Mouse (Mus musculus) kidney, embryonic 14.5 days (tissue): ENCODE measurements around the gene Bach2. TPM values are rescaled to one million over a fixed set of nuclear protein-coding genes. Genes with fewer than 3 reads are reported as not detected.

ENCODE experiments used
- ATAC-seq: fragments of 200-750 bp; cut with Nextera tagmentation; 2 replicates; pipeline ENCODE4 v1.8.0; 2017; ENCODE audit warnings: moderate number of reproducible peaks, mild to moderate bottlenecking, moderate TSS enrichment, moderate library complexity; ENCODE audit not compliant: low FRiP score, low TSS enrichment
- H3K27ac ChIP-seq: fragments of 300-500 bp; sonication (generic); 2 replicates; pipeline ENCODE4 v1.5.1; 2014; ENCODE audit warnings: low read depth, mild to moderate bottlenecking, low read length, moderate library complexity, mixed read lengths
- H3K27me3 ChIP-seq: fragments of 300-500 bp; sonication (generic); 2 replicates; pipeline ENCODE4 v1.6.1; 2014; ENCODE audit warnings: mild to moderate bottlenecking, low read length; ENCODE audit not compliant: control insufficient read depth, insufficient read depth
- H3K36me3 ChIP-seq: fragments of 300-500 bp; sonication (generic); 2 replicates; pipeline ENCODE4 v1.6.1; 2014; ENCODE audit warnings: low read length, mixed read lengths; ENCODE audit not compliant: control insufficient read depth, insufficient read depth
- H3K4me1 ChIP-seq: fragments of 300-500 bp; sonication (generic); 2 replicates; pipeline ENCODE4 v1.6.1; 2014; ENCODE audit warnings: low read length, mixed read lengths; ENCODE audit not compliant: control insufficient read depth, insufficient read depth
- H3K4me2 ChIP-seq: fragments of 300-500 bp; sonication (generic); replicated peaks from 2 replicates; pipeline ENCODE4 v1.6.1; 2014; ENCODE audit warnings: low read depth, mild to moderate bottlenecking, low read length
- H3K4me3 ChIP-seq: fragments of 300-500 bp; sonication (generic); 2 replicates; pipeline ENCODE4 v1.5.1; 2014; ENCODE audit warnings: mild to moderate bottlenecking, low read length
- H3K9ac ChIP-seq: fragments of 300-500 bp; sonication (generic); 2 replicates; pipeline ENCODE4 v1.6.1; 2014; ENCODE audit warnings: low read depth, mild to moderate bottlenecking, low read length, moderate library complexity
- H3K9me3 ChIP-seq: fragments of 300-500 bp; sonication (generic); 2 replicates; pipeline ENCODE4 v1.6.1; 2016; ENCODE audit warnings: low read length; ENCODE audit not compliant: control insufficient read depth
- WGBS: fragments of 180-500 bp; shearing (Covaris S2); extraction: QIAGEN DNeasy Blood & Tissue Kit; methylation state at CpG from one replicate; pipeline ENCODE4 v1.1.7; 2014; 5-methylcytosine and 5-hydroxymethylcytosine counted together
- polyA plus RNA-seq: library from polyadenylated mRNA; unstranded; fragments of >200 nt; fragmentation: Nextera tagmentation; extraction: Ambion mirVana; gene quantifications from 2 replicates; pipeline ENCODE4 v1.2.1, GENCODE M21; 2014

Bach2 gene
- polyA plus RNA-seq, 1 experiment from 2014 or later = 13.3 TPM

DNA sequence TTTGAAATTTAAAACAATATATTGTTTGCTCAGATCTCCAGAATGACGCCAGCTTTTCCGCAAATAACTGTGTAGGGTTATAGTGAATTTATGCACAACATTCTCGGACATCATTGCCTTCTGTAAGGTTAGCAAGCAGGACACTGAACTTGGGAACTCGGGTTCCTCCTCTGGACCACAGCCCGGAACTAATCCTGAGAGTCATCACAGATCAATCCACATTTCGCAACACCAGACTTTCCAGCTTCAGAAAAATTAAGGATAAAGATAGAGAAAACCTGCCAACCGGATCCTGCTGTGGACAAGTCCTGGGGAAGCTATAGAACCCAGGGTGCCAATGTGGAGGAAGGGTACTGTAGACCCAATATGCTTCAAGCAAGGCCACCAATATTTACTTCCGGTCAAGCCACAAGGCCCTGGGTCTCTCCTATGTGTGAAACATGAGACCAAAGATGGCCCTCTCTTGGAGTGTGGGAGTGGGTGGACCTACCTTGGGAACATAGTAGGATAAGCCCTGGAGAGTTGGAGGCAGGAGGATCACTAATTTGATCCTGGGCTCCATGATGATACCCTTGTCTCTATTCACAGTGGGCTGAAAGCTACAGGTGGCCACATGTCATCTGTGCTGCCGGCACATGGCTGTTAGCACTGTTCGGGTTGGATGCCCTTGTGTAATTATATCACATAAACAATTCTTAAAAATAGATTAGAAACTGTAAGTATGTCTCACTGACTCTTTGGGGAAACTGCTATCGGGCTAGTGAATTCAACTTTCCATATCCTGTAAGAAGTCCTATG lies 7.1 kb upstream of the Bach2 start:
- Histone ChIP-seq H3K9me3 (no peaks in the 10 kb centered on the region), H3K9ac (no peak overlapping the region), H3K27ac (no peak overlapping the region), H3K36me3 (no peaks in the 10 kb centered on the region), H3K4me1 (peaks cover 11% of the 10 kb centered on the region; the same call in 1 of the 2 replicates), H3K4me3 (no peak overlapping the region), H3K27me3 (0 out of 2 replicates have a peak, but pooled peaks cover 4% of the 10 kb centered on the region), H3K4me2 (no peak overlapping the region)
- no peak for ATAC-seq
- WGBS = 84% methylated on average over 11 of the region's 11 CpGs

DNA sequence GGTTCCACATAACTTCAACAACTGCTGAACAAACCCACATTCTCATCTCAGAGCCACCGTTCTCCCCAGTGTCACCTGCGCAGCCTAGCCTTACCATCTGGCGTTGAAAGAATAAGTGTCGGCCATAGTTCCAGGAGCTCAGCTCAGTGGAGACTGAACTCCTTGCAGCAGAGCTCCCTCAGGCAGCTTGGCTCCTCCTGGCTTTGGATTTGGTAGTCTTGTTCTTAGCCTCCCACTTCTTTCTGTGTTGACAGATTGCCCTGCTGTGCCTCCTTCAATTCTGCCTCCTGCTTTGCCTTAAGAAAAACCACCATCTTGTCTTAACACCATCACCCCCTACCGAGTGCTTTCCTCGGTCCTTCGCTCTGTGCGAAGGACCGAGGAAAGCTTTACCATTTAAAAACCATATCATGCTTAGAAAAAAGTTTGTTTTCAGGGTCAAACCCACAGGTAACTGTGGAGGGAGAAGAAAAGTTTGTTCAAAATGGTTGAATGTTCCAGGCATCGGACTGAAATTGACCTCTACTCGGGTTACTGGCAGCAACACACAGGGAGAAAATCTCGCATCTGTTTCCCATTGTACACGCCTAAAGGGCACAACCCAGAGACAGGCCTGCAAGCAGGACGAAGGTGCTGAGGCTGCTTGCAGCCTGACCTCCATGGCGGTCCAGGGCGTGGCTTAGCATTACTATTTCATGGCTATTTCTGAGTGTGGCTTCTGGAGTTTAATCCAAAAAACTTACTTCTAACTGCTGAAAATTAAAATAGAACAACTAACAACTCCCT lies 2.5 kb upstream of the Bach2 start:
- Histone ChIP-seq H3K4me2 (no peak overlapping the region), H3K27ac (no peak overlapping the region), H3K36me3 (no peaks in the 10 kb centered on the region), H3K4me3 (no peak overlapping the region), H3K9me3 (no peaks in the 10 kb centered on the region), H3K4me1 (peaks cover 14% of the 10 kb centered on the region; the same call in 1 of the 2 replicates), H3K9ac (no peak overlapping the region), H3K27me3 (0 out of 2 replicates have a peak, but pooled peaks cover 4% of the 10 kb centered on the region)
- 70% methylated on average over 16 of the region's 16 CpGs for WGBS
- ATAC-seq = no peak

- Histone ChIP-seq H3K9me3 (no peaks in the 10 kb centered on the region), H3K4me3 (peak overlapping the region; percentile 87), H3K27ac (peak overlapping the region; percentile 94), H3K4me2 (peak overlapping the region; percentile 95), H3K4me1 (peaks cover 18% of the 10 kb centered on the region; the same call in 1 of the 2 replicates), H3K9ac (peak overlapping the region; percentile 89), H3K27me3 (0 out of 2 replicates have a peak, but pooled peaks cover 4% of the 10 kb centered on the region), H3K36me3 (no peaks in the 10 kb centered on the region)
- peak; percentile 83 for ATAC-seq
- WGBS = under 1% methylated on average over 59 of the region's 100 CpGs
These were observed 531 bp downstream of the Bach2 start for GRCm38 (mm10) chr4:32238921-32239748.

DNA sequence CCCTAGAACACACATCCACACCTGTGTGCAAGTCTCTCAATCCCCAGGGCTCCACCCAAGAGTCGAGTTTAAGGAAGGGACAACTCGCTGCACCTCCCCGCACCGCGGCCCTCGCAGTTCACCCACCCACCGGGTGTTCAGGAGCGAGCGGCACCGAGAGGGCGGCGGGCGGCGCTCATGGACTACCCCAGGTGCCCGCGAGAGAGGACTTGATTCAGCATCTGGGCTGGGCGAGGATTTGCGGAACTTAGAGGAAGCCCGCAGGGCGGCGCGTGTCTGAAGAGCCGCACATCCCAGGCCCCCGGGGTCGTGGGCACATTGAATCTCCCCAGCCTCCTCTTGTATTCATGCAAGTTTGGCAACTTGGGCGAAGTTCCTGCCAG lies 1.1 kb downstream of the Bach2 start:
- peak overlapping the region; percentile 89 for H3K9ac ChIP-seq
- peak overlapping the region; percentile 94 for H3K27ac ChIP-seq
- H3K4me2 ChIP-seq = peak overlapping the region; percentile 95
- no peaks in the 10 kb centered on the region for H3K36me3 ChIP-seq
- peak; percentile 48 for ATAC-seq
- under 1% methylated on average over 26 of the region's 26 CpGs for WGBS
- peak overlapping the region; percentile 87 for H3K4me3 ChIP-seq
- peaks cover 18% of the 10 kb centered on the region; the same call in 1 of the 2 replicates for H3K4me1 ChIP-seq
- 0 out of 2 replicates have a peak, but pooled peaks cover 4% of the 10 kb centered on the region for H3K27me3 ChIP-seq
- H3K9me3 ChIP-seq = no peaks in the 10 kb centered on the region

DNA sequence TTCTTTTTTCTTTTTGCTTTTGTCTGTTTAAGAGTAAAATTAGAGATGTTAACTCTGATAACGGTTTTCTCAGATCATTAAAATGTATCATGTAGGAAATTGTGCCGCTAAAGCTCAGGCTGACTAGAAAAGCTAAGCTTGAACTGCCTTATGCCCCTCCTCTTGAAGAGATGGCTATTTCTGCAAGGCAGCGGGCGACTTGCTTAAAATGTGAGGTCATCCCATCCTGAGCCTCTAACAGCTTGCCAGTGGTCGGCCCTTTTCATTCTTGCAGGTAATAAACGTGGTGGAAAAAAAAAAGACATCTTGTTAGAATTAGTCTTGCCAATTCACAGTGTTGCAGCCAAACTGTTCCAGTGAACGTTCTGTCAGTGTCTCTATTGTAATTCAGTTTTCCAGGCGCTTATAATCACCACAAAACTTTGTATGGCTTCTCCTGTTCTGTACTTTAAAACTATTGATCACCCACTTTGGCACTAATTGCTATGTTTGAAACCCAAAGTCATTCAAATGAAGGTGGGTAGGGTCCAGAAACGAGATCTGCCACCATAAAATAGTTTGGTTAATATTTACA lies 1.9 kb downstream of the Bach2 start:
- Histone ChIP-seq H3K4me1 (peaks cover 18% of the 10 kb centered on the region; the same call in 1 of the 2 replicates), H3K9ac (peak overlapping the region; percentile 89; the same call in 1 of the 2 replicates), H3K27ac (no peak overlapping the region)

GRCm38 (mm10) chr4:32241351-32241980 lies 2.9 kb downstream of the Bach2 start:
- Histone ChIP-seq H3K36me3 (no peaks in the 10 kb centered on the region), H3K4me2 (no peak overlapping the region), H3K9me3 (no peaks in the 10 kb centered on the region), H3K4me1 (peaks cover 18% of the 10 kb centered on the region; the same call in 1 of the 2 replicates), H3K27me3 (no peaks in the 10 kb centered on the region), H3K27ac (no peak overlapping the region), H3K4me3 (no peak overlapping the region), H3K9ac (no peak overlapping the region)
- 26% methylated on average over 6 of the region's 6 CpGs for WGBS
- ATAC-seq = no peak

More for the DNA sequence above, 1.9 kb downstream of the Bach2 start:
- no peaks in the 10 kb centered on the region for H3K36me3 ChIP-seq
- no peaks in the 10 kb centered on the region for H3K9me3 ChIP-seq
- H3K4me2 ChIP-seq = peak overlapping the region; percentile 95
- H3K4me3 ChIP-seq = peak overlapping the region; percentile 87
- H3K27me3 ChIP-seq = no peaks in the 10 kb centered on the region
- no peak for ATAC-seq
- WGBS = 15% methylated on average over 9 of the region's 9 CpGs

GRCm38 (mm10) chr4:32242122-32242615 lies 3.6 kb downstream of the Bach2 start:
- Histone ChIP-seq H3K4me2 (no peak overlapping the region), H3K9ac (no peak overlapping the region), H3K4me3 (no peak overlapping the region), H3K27ac (no peak overlapping the region), H3K27me3 (no peaks in the 10 kb centered on the region), H3K4me1 (peaks cover 18% of the 10 kb centered on the region; the same call in 1 of the 2 replicates), H3K36me3 (no peaks in the 10 kb centered on the region), H3K9me3 (no peaks in the 10 kb centered on the region)
- no peak for ATAC-seq
- WGBS = 71% methylated on average over 6 of the region's 6 CpGs

DNA sequence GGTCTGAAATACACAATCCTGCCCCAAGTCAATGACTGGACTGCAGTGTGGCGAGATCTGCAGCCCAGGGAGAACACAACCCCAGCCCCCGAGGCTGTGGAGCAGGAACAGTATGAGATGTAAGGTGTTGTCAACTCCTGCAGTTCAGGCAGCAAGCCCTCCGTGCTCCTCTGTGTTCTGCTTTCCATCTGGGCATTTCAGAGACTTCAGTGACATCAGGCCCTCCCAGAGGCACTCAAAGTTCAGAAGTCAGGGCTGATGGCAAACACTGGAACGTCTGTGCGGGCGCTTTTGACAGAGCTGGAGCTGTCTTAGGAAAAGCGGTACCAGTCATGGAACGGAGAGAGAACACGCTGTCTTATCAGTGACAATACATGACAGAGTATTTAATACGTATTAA lies 4.9 kb downstream of the Bach2 start:
- ATAC-seq = no peak
- H3K27ac ChIP-seq = no peak overlapping the region
- H3K4me3 ChIP-seq = no peak overlapping the region
- WGBS = 61% methylated on average over 10 of the region's 10 CpGs
- H3K27me3 ChIP-seq = no peaks in the 10 kb centered on the region
- no peaks in the 10 kb centered on the region for H3K36me3 ChIP-seq
- H3K9ac ChIP-seq = no peak overlapping the region
- H3K4me1 ChIP-seq = peaks cover 22% of the 10 kb centered on the region; the same call in 1 of the 2 replicates
- no peaks in the 10 kb centered on the region for H3K9me3 ChIP-seq
- no peak overlapping the region for H3K4me2 ChIP-seq
